Mouse (Mus musculus): ENCODE results near the gene A030003K21Rik.

DNA sequence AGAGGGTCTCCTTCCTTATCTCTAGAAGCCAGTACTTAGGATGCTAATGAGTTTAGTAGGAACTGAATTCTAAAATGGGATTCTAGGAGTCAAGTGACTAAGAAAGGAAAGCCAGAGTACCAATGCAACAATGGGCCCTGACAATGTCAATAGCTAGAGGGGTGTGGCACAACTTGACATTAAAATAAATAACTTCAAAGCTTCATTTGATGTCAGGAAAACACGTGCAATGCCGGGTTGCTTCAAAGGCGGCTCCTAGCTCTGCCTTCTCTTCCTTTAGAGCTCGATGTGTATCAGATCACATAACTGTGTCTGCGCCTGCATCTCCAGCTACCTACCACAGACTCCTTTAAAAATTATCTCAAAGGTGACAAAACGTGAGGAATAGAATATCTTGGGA lies 30.7 kb upstream of the A030003K21Rik start:
- no peak for TF ChIP-seq CTCF (IDR thresholded peaks at IDR 0.05; ENCODE audit: low read depth)
- no peak for TF ChIP-seq EP300 (IDR thresholded peaks at IDR 0.05; ENCODE audit: low read depth)

Data from liver, embryonic 14.5 days (tissue).